Mouse (Mus musculus) retina, embryonic 14.5 days (tissue): ENCODE results near the gene Map3k5.

Source experiments
- DNase-seq: peaks from one replicate; pipeline ENCODE4 v3.0.0-alpha.2; 2015; ENCODE audit warnings: low spot score

The Map3k5 gene

GRCm38 (mm10) chr10:20107031-20107430, 172.8 kb downstream of the Map3k5 start:
- DNase-seq, result no peak

- no peak for DNase-seq
Measured at GRCm38 (mm10) chr10:20111508-20111907, 177.2 kb downstream of the Map3k5 start.

DNA sequence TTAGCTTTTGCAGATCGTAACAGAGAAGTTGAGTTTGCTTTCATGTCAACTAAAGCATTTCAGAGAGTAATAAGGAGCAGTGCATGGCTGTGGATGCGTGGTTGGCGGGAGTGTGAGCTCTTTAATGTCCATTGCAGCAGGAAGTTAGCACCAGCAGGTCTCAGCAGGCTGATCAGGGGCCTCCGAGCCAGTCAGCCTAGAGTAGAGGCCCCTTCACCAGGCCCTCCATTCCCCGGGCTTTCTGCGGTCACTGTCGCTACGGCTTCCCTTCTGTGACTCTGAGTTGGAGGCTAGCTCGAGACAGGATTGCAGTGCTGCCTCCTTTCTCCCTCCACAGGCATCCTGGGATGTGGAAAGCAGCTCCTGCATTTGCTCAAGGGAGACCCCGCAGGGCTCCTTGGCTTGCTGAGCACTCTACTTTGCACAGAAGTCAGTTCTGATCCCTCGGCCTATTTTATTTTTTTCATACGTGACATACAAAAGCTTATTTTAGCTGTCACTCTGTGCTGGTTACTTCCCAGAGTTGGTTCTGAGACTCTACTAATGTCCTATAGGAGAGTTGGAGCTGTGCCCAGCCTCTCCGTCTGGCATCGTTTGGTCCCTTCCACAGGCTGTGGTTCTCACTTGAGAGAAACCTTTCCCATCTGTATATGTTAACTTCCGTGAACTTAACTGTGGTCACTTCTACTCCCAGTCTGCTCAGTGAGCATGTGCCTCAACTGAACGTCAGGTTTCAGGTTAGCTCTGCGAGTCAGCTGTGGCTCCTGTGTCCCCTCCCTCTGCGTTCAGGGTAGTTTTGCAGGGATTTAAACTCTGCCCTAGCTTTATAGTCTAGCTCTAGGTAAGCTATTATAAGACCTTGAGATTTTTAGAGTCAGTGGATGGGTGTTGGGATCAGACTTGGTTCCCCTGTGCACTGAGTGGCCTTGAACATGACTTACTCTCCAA, 178.0 kb downstream of the Map3k5 start:
- no peak for DNase-seq

DNA sequence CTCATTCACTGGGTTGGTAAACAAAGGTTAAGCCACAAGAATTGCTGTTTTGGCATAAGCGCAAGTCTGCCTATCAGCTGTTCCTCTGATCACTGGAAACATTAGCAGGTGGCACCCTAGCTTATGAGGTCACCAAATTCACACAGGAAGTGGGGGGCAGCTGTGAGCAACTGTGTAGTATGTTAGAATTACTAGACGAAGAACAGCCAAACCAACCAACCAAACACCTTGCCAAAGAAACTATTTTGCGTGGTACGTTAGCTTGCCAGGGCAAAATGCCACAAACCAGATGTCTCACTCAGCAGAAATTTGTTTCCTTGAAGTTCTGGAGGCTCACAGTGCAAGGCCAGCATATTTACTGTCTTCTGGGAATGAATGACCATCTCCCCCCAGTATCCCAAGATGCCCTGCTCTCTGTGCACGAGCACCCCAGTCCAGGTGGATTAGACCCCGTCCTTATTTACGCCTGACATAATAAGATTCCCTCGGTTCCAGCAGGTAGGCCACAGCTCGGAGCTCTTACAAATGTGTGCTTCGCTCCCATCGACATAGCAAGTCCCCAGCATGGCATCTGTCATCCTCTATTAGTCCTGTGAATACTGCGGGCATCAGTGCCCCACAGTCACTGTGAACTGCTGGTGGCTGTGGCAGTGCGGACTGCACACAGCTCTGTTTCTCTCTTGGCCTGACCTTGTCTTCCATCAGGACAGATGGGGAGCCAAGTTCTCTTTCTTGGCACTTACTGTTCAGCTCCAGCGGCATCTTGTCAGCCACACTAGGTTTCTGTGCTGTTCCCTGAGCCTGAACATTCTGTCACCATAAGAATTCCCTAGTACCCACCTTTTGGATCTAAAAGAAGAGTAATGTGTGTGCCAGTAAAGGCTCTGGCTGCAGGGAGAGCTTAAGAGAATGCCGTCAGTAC, 185.5 kb downstream of the Map3k5 start:
- DNase-seq, result no peak

GRCm38 (mm10) chr10:20121981-20122380, 187.7 kb downstream of the Map3k5 start:
- DNase-seq, result no peak

DNA sequence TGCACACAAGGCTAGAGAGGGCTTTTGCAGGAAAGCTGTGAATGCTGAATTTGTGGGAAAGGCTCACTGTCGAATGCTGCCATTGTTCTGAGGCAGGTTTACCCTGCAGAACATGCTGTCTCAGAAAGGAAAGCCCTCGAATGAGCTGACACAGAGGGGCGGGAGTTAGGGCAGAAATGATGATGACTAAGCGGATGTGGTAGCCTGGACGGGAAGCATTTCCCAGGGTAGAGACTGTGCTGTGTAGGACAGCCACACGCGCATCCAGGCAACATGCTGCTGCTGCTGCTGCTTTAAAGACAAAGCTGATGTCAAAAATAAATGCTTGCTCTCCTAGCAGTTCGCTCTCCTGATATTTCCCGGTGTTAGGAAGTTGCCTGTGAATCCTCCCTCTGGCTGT, 189.1 kb downstream of the Map3k5 start:
- peak; percentile 18 for DNase-seq

DNA sequence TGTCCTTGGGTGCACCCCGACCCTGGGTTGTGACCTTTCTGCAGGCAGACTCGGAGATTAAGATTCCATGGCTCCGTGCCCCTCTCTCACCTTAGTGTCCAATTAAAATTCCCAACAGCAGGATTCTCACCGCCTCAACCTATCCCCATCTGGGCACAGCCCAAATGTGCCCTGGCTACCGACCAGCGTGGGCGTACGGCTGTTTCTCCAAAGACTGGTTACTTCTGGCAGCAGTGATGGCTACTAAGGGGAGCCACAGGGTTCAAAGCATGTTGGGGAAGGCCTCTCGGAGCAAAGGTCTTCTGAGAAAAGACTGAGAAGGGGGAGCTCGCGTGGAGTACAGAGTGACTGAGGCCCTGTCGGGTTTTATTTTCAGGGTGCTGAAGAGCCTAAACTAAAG, 190.3 kb downstream of the Map3k5 start:
- DNase-seq, result no peak

DNA sequence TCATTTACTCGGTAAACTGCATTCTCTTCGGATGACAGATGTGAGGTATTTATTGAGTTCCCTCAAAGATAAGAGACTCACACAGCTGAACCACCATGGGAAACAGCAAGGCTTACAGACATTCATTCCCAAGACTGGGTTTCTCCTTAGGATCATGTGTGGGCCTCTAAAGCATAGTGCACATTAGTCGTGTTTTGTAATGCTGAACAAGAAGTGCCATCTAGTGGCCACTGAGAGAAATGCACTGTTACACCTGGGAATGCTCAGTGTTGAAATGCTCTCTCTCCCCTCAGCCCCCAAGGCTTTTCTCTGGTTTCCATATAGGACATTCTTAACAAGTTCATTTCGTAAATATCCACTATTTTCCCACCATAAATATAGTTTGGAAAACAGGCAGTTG, 191.0 kb downstream of the Map3k5 start:
- DNase-seq, result peak; percentile 86

- no peak for DNase-seq
Measured at GRCm38 (mm10) chr10:20132933-20133652, 198.8 kb downstream of the Map3k5 start.

GRCm38 (mm10) chr10:20135350-20136058, 201.2 kb downstream of the Map3k5 start:
- DNase-seq, result no peak

DNA sequence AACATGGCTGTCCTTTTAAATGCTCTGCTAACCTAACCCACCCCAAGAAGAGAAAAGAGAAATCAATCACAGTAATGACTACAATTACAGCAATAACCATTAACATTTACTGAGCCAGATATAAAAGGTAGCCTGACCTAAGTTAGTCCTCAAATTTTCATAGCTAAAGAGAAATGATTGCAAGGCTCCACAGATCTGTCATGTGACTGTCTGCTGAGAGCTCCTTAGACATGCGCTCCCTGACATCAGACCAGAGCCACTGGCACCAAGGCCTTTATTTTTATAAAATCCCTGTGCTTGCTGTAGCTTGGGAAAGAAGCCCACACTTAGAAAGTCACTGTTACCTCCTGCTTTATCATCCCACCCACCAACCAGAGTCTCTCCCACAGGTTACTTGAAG, 202.2 kb downstream of the Map3k5 start:
- DNase-seq, result no peak

DNA sequence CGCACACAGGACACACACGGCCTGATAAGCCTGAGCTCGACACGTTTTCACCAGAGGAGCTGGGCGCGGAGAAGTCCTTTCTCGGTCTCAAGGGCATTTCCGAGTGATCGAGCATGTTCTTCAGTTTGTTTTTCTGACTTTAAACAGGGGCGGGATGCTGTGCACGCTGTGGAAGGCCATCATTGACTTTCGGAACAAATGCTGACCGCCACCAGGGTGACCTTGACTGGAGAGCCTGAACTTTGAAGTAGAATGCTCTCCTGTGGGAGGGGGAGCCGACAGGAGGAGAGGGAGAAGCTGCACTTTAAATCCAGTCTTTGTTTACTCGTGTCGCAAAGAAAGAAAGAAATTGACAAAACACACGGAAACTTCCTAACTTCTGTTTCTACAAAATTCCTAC, 207.1 kb downstream of the Map3k5 start:
- DNase-seq, result no peak

DNA sequence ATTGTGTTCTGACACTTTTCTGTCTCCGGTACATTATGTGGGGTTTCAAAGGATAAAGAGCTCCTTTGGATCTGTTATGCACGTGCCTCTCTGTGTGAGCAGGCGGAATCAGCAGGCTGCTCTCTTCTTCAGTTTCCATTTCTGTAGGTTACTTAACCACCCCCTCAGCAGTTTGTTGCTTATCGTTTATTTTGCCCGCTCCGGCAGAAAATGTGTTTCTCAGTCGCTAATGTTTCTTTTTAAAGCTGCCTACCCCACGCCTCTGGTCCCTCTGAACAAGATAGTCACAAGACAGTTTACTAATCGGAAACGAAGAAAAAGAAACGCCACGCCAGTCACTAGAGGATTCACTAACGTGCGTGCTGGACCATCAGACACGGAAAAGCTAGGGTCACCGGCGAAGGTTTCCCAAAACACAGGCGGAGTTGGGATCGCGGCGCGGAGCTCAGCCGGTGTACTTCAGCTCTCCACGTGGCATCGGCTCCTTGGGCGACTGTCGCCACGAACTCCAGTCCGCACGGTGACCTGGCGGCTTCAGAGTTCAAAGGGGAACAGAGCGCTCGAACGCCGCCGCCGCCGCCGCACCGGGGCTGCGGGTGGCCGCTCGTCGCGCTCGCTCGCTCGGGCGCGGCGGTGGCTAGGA, 214.0 kb downstream of the Map3k5 start, which contains the start of gene Map7:
Map7 (plus strand) TSS at position 342 of the 643 bp plus-strand sequence.
- no peak for DNase-seq

DNA sequence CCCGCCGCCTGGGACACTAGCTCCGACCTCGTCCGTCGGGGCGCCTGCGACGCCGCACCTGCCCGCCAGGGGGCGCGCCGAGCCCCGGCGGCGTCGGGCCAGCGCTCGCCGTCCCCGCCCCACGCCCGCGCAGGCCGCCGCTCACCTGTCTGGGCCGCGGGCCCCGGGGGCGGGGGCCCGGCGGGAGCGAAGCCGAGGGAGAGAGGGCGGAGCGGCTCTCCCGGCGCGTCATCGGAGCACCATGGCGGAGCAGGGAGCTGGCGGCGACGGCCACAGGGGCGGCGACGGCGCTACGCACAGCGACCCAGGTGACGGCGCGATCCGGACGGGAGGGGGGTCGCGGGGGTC, 214.5 kb downstream of the Map3k5 start:
- DNase-seq, result peak; percentile 65

- DNase-seq, result peak; percentile 66
Measured at GRCm38 (mm10) chr10:20149121-20149834, 215.0 kb downstream of the Map3k5 start.

DNA sequence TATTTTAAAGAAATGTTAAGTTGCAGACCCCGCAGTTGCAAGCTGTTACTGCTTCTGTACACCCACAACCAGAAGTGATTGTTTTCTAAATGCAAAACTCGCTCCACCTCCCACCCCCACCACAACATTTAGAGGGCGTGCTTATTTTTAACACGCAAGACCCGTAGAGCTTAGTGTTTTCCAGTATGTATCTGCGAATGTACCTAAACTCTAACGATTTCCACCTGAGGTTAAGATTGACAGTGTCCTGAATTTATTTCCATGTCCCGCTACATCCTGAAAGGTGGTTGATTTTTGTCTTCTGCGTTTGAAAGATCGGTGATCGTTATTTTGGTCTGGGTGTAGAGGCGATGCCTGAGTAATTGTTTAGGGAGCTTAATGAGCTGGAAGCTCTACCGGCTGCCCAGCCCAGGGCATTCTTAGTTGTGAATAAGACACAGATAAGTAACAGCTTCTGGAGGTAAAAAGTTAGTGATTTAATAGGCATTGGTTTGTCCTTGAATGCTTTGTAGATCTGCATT, 215.6 kb downstream of the Map3k5 start:
- DNase-seq, result peak; percentile 64

GRCm38 (mm10) chr10:20152131-20152530, 217.9 kb downstream of the Map3k5 start:
- DNase-seq, result peak; percentile 58

DNA sequence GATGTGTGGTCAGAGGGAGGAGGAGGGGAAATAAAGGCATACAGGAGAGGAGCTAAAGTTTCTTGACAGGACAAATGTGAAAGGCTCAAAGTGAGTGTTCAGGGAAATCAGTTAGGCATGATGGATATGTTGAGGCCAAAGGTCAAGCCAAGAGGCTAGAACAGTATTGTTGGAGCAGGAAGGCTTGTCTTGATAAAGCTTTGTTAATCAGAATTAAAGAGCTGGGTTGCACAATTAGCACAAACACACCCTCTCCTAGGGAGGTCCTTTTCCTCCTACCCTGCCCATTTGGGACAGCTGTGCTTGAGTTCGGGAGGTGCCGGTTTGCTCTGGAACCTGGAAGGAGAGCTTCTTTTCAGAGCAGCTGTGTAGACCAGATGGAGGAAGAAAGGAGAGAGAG, 219.2 kb downstream of the Map3k5 start:
- peak; percentile 35 for DNase-seq

- DNase-seq, result no peak
Measured at GRCm38 (mm10) chr10:20155401-20155800, 221.1 kb downstream of the Map3k5 start.
